Comparison of ENCODE assay signal across 24 mouse cellular contexts in the genomic region with DNA sequence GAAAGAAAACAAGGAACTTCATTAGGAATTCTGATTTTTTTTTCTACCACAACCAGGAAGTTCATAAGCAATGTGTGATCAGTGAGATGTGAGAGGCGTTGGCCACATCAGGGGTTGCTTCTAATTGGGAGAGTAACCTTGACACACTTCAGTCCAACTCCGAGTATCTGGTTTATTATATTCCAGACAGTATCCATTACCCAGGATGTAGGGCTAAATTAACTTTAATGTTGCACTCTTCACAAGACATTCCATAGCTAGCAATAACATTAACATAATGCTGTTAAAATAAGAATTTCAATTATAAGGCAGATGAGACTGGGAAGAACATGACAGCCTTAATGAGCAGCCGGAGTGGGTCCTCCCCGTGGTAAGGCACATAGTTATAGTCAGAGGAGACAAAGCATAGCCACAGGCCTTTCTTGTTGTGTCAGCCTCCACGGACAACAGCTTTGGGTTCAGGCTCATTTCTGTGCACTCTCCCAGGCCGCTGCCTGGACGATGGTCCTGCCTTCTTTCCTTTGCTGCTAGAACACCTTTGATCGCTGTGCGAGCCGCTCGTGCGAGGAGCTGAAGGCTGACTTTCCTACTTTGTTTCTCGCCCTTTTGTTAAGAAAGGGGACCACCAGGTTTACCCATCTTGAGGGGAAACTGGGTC.
DNase-seq lines count a peak whose midpoint lies in the region; ATAC-seq and TF ChIP-seq lines count a peak whose summit lies in the region.
"Had no signal": no experiment of that assay in that cellular context is flagged by ENCODE, and none has a peak within 500 bp of the region (broad histone marks: within the 10 kb centered on the region; RNA-seq: fewer than 3 reads in every experiment).

No protein-coding gene starts in this region.

- no peak overlapping the region for H3K4me3 ChIP-seq in forebrain, embryonic 13.5 days
- H3K4me3 ChIP-seq in forebrain, embryonic 16.5 days (replicated peaks; ENCODE audit: low read length): no peak overlapping the region
- no peak overlapping the region for H3K4me3 ChIP-seq in hindbrain, embryonic 14.5 days (replicated peaks; ENCODE audit: low read length)
- no peak overlapping the region for H3K4me3 ChIP-seq in hindbrain, embryonic 10.5 days
- no peak overlapping the region for H3K4me3 ChIP-seq in neural tube, embryonic 14.5 days (ENCODE audit: low read depth, low read length)
- H3K4me3 ChIP-seq: limb, embryonic 12.5 days; liver, embryonic 15.5 days; lung, embryonic 15.5 days had no signal

- DNase-seq in hindbrain, embryonic 14.5 days (ENCODE audit: low spot score): no peak
- DNase-seq in hindbrain, embryonic 10.5 days (ENCODE audit: low spot score): no peak
- DNase-seq in brain, embryonic 14.5 days (ENCODE audit: low read depth): peak; percentile 50
- no peak for DNase-seq in natural killer cell, adult 2 months (ENCODE audit: low spot score in 2 of 2)
- DNase-seq: adrenal gland, adult 8-10 months; cerebellum, adult 8-10 months; cerebellum, postnatal 36 days; forebrain, postnatal 0 days; gastrocnemius, postnatal 10 days; kidney, adult 11 months; kidney, postnatal 14 days; right cerebral cortex, adult 18-20 months; spleen, adult 18-20 months; thymus, postnatal 14 days had no signal

- no peaks in the 10 kb centered on the region for H3K27me3 ChIP-seq in forebrain, embryonic 13.5 days
- H3K27me3 ChIP-seq in forebrain, embryonic 16.5 days (replicated peaks; ENCODE audit: control insufficient read depth, insufficient read depth, low read length): no peaks in the 10 kb centered on the region
- H3K27me3 ChIP-seq in hindbrain, embryonic 14.5 days (ENCODE audit: control insufficient read depth, insufficient read depth, low read length): no peaks in the 10 kb centered on the region
- no peaks in the 10 kb centered on the region for H3K27me3 ChIP-seq in hindbrain, embryonic 10.5 days (ENCODE audit: insufficient read depth, poor library complexity, severe bottlenecking)
- H3K27me3 ChIP-seq in neural tube, embryonic 14.5 days (ENCODE audit: control insufficient read depth, insufficient read depth, low read length): no peaks in the 10 kb centered on the region
- H3K27me3 ChIP-seq: limb, embryonic 12.5 days; liver, embryonic 15.5 days; lung, embryonic 15.5 days had no signal

- no peak overlapping the region for H3K4me2 ChIP-seq in forebrain, embryonic 13.5 days
- H3K4me2 ChIP-seq in forebrain, embryonic 16.5 days (ENCODE audit: low read length): no peak overlapping the region
- no peak overlapping the region for H3K4me2 ChIP-seq in hindbrain, embryonic 14.5 days (replicated peaks)
- no peak overlapping the region for H3K4me2 ChIP-seq in neural tube, embryonic 14.5 days (ENCODE audit: low read depth, low read length)
- H3K4me2 ChIP-seq: heart, embryonic 11.5 days; limb, embryonic 12.5 days; liver, embryonic 15.5 days; lung, embryonic 15.5 days had no signal

- ATAC-seq in forebrain, embryonic 13.5 days: peak; percentile 30; the same call in 1 of the 2 replicates
- no peak for ATAC-seq in forebrain, embryonic 16.5 days
- ATAC-seq in hindbrain, embryonic 14.5 days (ENCODE audit: low FRiP score): no peak
- ATAC-seq in neural tube, embryonic 14.5 days (ENCODE audit: low read depth): no peak
- no peak for ATAC-seq in megakaryocyte, adult 5-6 weeks (ENCODE audit: poor library complexity, severe bottlenecking)
- ATAC-seq: forebrain, postnatal 0 days; inflammation-experienced regulatory T-cells, adult 6 months had no signal

- no peaks in the 10 kb centered on the region for H3K9me3 ChIP-seq in forebrain, embryonic 13.5 days (replicated peaks)
- H3K9me3 ChIP-seq in forebrain, embryonic 16.5 days (ENCODE audit: control insufficient read depth, low read length): no peaks in the 10 kb centered on the region
- H3K9me3 ChIP-seq in hindbrain, embryonic 14.5 days (ENCODE audit: control insufficient read depth, low read length): no peaks in the 10 kb centered on the region
- H3K9me3 ChIP-seq in hindbrain, embryonic 10.5 days: no peaks in the 10 kb centered on the region
- no peaks in the 10 kb centered on the region for H3K9me3 ChIP-seq in neural tube, embryonic 14.5 days (ENCODE audit: control insufficient read depth, low read length)
- H3K9me3 ChIP-seq: limb, embryonic 12.5 days; liver, embryonic 15.5 days had no signal

- 33% methylated on average over 13 of the region's 13 CpGs for WGBS in forebrain, embryonic 13.5 days
- 27% methylated on average over 13 of the region's 13 CpGs for WGBS in forebrain, embryonic 16.5 days
- WGBS in hindbrain, embryonic 14.5 days: 58% methylated on average over 13 of the region's 13 CpGs
- 76% methylated on average over 13 of the region's 13 CpGs for WGBS in hindbrain, embryonic 10.5 days
- WGBS in neural tube, embryonic 14.5 days: 67% methylated on average over 13 of the region's 13 CpGs

- no peak for TF ChIP-seq POLR2A in brain, embryonic 14.5 days (IDR thresholded peaks at IDR 0.05; ENCODE audit: borderline replicate concordance, extremely low read depth, insufficient read depth, insufficient read length, poor library complexity, severe bottlenecking)

- no peak overlapping the region for H3K9ac ChIP-seq in forebrain, embryonic 13.5 days
- H3K9ac ChIP-seq in forebrain, embryonic 16.5 days (replicated peaks; ENCODE audit: low read depth, low read length): no peak overlapping the region
- H3K9ac ChIP-seq in hindbrain, embryonic 14.5 days: no peak overlapping the region
- no peak overlapping the region for H3K9ac ChIP-seq in neural tube, embryonic 14.5 days (replicated peaks; ENCODE audit: low read depth, low read length)
- H3K9ac ChIP-seq: forebrain, postnatal 0 days; limb, embryonic 12.5 days; liver, embryonic 15.5 days; lung, embryonic 15.5 days had no signal

- peaks cover 10% of the 10 kb centered on the region for H3K4me1 ChIP-seq in forebrain, embryonic 13.5 days
- H3K4me1 ChIP-seq in forebrain, embryonic 16.5 days (replicated peaks; ENCODE audit: control insufficient read depth, insufficient read depth, low read length): no peaks in the 10 kb centered on the region
- H3K4me1 ChIP-seq in hindbrain, embryonic 14.5 days (replicated peaks; ENCODE audit: control insufficient read depth, insufficient read depth, low read length): 0 out of 2 replicates have a peak, but pooled peaks cover 6% of the 10 kb centered on the region
- no peaks in the 10 kb centered on the region for H3K4me1 ChIP-seq in hindbrain, embryonic 10.5 days (replicated peaks)
- 0 out of 2 replicates have a peak, but pooled peaks cover 2% of the 10 kb centered on the region for H3K4me1 ChIP-seq in neural tube, embryonic 14.5 days (ENCODE audit: control insufficient read depth, insufficient read depth, low read length)
- H3K4me1 ChIP-seq: limb, embryonic 12.5 days; lung, embryonic 15.5 days had no signal

- no peak for TF ChIP-seq CTCF in brain, embryonic 14.5 days (IDR thresholded peaks at IDR 0.05; ENCODE audit: borderline replicate concordance, extremely low read depth, insufficient read depth, insufficient read length)

- peak overlapping the region; percentile 10; the same call in 1 of the 2 replicates for H3K27ac ChIP-seq in forebrain, embryonic 13.5 days
- no peak overlapping the region for H3K27ac ChIP-seq in forebrain, embryonic 16.5 days (ENCODE audit: low read length)
- H3K27ac ChIP-seq in hindbrain, embryonic 14.5 days: peak overlapping the region; percentile 43
- no peak overlapping the region for H3K27ac ChIP-seq in hindbrain, embryonic 10.5 days
- H3K27ac ChIP-seq in neural tube, embryonic 14.5 days (ENCODE audit: low read depth, low read length): peak overlapping the region; percentile 22; the same call in 1 of the 2 replicates
- H3K27ac ChIP-seq: limb, embryonic 12.5 days; liver, embryonic 15.5 days; lung, embryonic 15.5 days had no signal

- H3K36me3 ChIP-seq in forebrain, embryonic 13.5 days (ENCODE audit: poor library complexity, severe bottlenecking): peaks cover 4% of the 10 kb centered on the region; the same call in 1 of the 2 replicates
- H3K36me3 ChIP-seq in forebrain, embryonic 16.5 days (ENCODE audit: control insufficient read depth, insufficient read depth): no peaks in the 10 kb centered on the region
- no peaks in the 10 kb centered on the region for H3K36me3 ChIP-seq in hindbrain, embryonic 14.5 days (replicated peaks; ENCODE audit: control insufficient read depth, insufficient read depth)
- 0 out of 2 replicates have a peak, but pooled peaks cover 4% of the 10 kb centered on the region for H3K36me3 ChIP-seq in hindbrain, embryonic 10.5 days
- no peaks in the 10 kb centered on the region for H3K36me3 ChIP-seq in neural tube, embryonic 14.5 days (ENCODE audit: control insufficient read depth, insufficient read depth, low read length)
- H3K36me3 ChIP-seq: G1E; lung, embryonic 15.5 days had no signal

Comparison
In these comparisons a context has a peak if more than half of its experiments do, and no peak if none do; other contexts are left out.
1. H3K27ac ChIP-seq: peak in forebrain, embryonic 13.5 days (single experiment), hindbrain, embryonic 14.5 days (single experiment) and neural tube, embryonic 14.5 days (single experiment); none in forebrain, embryonic 16.5 days (single experiment) and hindbrain, embryonic 10.5 days (single experiment).